Mouse (Mus musculus): ENCODE measurements around the gene Mrpl2. TPM values are rescaled to one million over a fixed set of nuclear protein-coding genes. Genes with fewer than 3 reads are reported as not detected.

Mrpl2 gene
- 64.9 and 80.5 TPM in 2 replicates for polyA plus RNA-seq (2015; fragmentation: Nextera tagmentation; extraction: Ambion mirVana)

DNA sequence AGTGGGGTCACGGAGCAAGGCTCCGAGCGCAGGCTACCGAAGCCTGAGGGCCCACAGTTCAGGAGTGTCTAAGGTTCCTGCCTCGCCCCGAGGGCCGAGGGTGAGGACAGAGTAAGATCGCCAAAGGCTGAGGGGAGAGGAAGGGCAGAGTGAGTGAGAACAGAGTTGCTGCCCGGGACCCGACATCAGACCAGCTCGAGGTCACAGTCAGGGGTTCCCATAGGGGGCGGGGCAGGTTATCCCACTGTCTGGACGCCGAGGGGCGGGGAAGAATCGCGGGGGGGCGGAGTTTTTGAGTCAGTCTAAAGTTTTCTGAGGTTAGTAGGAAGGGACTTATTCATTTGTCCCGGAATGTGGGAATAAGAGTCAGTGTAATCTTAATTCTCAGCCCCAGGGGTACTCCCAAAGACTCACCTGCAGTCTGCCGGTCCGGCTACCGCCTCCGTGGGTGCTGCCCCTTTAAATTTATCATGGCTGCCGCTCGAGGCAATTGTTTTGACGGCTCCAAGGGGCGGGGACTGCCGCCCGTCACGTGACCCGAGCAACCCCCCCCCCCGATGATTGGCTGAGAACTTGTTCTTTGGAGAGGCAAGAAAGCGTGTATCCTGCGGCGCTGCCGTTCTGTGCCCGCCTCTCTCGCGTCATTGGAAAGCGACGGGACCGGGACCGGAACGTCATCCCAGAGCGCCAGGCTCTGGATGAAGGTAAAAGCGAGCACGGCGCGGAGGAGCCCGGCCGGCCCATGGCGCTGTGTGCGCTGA, at the start of gene Mrpl2, which contains the start of gene Klc4:
Gene Mrpl2, plus strand, starts transcription at position 669 of the 761 bp plus-strand sequence.
Gene Klc4, minus strand, starts transcription at position 462 of the 761 bp plus-strand sequence.
- Histone ChIP-seq H3K36me3 (peaks cover 23% of the 10 kb centered on the region), H3K4me1 (peaks cover 44% of the 10 kb centered on the region), H3K9ac (replicated peaks) (peak within 1 kb of the TSS; percentile 88), H3K9me3 (replicated peaks) (no peaks in the 10 kb centered on the region), H3K4me2 (peak within 1 kb of the TSS; percentile 86), H3K27ac (replicated peaks) (peak within 1 kb of the TSS; percentile 95), H3K4me3 (replicated peaks) (peak within 1 kb of the TSS; percentile 83), H3K27me3 (replicated peaks) (no peaks in the 10 kb centered on the region)
- peak; percentile 72 for ATAC-seq (ENCODE audit: low FRiP score)
- under 1% methylated on average over 52 of the region's 53 CpGs for WGBS

DNA sequence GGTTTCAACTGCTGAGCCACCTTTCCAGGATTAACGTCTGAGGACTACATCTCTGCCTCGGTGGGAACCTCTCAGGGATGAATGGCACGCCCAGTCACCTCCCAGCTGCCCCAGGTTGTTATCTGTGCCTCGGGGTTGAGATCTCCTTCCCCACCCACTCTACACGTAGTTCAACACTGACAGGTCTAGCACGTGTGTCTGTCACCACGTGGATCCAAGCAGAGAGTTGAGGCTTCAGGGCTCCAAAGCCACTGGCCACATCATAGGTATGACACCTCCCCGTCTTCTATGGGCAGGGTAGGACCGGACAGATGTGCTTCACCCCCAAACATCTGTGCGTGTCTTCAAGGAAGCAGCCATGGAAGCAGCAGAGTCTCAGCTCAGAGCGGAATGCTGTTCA, 48.1 kb upstream of the Mrpl2 start:
- ATAC-seq (ENCODE audit: low FRiP score) = no peak
- Histone ChIP-seq H3K9me3 (replicated peaks) (no peaks in the 10 kb centered on the region), H3K9ac (replicated peaks) (no peak overlapping the region), H3K27me3 (replicated peaks) (no peaks in the 10 kb centered on the region), H3K36me3 (no peaks in the 10 kb centered on the region), H3K4me2 (no peak overlapping the region), H3K4me1 (peaks cover 16% of the 10 kb centered on the region), H3K27ac (replicated peaks) (no peak overlapping the region), H3K4me3 (replicated peaks) (no peak overlapping the region)
- WGBS = 96% methylated on average over 11 of the region's 11 CpGs

DNA sequence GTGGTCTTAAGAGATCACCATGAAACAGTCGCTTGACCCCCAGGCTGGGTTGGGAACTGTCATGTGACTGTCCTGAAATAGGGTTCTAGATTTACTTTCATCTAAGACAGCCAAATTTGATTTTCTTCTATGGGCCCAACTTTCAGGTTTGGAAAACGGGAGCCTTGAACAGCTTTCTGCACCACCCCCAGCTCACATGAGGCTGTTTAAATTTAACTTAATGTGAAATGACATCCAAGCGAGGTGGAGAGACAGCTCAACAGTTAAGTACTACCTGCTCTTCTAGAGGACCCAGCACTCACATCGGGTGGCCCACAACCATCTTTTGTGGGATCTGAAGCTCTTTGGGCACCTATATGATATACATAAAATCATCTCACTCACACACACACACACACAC, 47.1 kb upstream of the Mrpl2 start:
- Histone ChIP-seq H3K4me2 (no peak overlapping the region), H3K36me3 (no peaks in the 10 kb centered on the region), H3K9me3 (replicated peaks) (no peaks in the 10 kb centered on the region), H3K27me3 (replicated peaks) (no peaks in the 10 kb centered on the region), H3K27ac (replicated peaks) (no peak overlapping the region), H3K4me1 (peaks cover 12% of the 10 kb centered on the region; the same call in 1 of the 2 replicates), H3K4me3 (replicated peaks) (no peak overlapping the region), H3K9ac (replicated peaks) (no peak overlapping the region)
- 86% methylated on average over 4 of the region's 4 CpGs for WGBS
- ATAC-seq (ENCODE audit: low FRiP score) = no peak

DNA sequence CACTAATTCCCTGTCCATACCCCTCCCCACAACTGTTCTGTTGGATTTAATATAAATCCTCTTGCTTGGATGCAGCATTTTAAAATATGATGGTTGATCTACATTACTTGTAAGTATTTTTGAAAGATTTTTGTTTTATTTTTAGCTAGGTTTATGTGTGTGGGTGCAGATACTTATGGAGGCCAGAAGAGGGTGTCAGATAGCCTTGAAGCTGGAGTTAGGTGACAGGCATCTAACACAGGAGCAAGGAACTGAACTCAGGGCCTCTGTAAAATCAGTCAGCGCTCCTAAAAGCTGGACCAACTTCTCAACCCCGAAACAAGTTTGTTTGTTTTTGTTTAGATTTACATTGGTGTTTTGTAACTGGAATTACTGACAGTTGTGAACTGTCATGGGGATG, 45.5 kb upstream of the Mrpl2 start:
- Histone ChIP-seq H3K4me3 (replicated peaks) (no peak overlapping the region), H3K4me1 (peaks cover 11% of the 10 kb centered on the region), H3K27me3 (replicated peaks) (no peaks in the 10 kb centered on the region), H3K4me2 (no peak overlapping the region), H3K9me3 (replicated peaks) (no peaks in the 10 kb centered on the region), H3K36me3 (no peaks in the 10 kb centered on the region), H3K9ac (replicated peaks) (no peak overlapping the region), H3K27ac (replicated peaks) (no peak overlapping the region)
- no peak for ATAC-seq (ENCODE audit: low FRiP score)
- WGBS = 99% methylated on average over 2 of the region's 2 CpGs

DNA sequence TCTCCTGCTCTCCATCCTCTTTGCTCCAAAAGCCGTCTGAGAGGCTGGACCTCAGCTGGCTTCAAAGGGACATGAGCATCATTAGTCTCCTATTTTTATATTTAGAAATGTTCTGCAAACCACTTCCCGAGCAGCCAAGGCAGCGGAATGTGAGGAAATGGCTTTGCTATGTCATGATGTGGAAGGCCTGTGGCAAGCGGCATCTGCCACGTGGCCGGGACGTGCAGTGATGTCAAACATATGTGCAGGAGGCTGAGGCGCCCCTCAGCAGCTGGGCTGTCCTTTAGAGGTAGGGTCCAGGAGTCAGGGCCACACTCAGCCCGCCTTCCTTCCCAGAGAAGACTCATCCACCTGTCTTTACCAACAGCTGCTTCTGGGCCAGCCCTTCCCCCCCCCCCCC, 43.8 kb upstream of the Mrpl2 start:
- H3K4me2 ChIP-seq = no peak overlapping the region
- peaks cover 17% of the 10 kb centered on the region for H3K4me1 ChIP-seq
- no peak overlapping the region for H3K4me3 ChIP-seq (replicated peaks)
- ATAC-seq (ENCODE audit: low FRiP score) = no peak
- H3K27ac ChIP-seq (replicated peaks) = 0 out of 2 replicates have a peak overlapping the region, but pooled peaks have one; percentile 14
- H3K27me3 ChIP-seq (replicated peaks) = no peaks in the 10 kb centered on the region
- 75% methylated on average over 9 of the region's 9 CpGs for WGBS
- no peaks in the 10 kb centered on the region for H3K36me3 ChIP-seq
- no peak overlapping the region for H3K9ac ChIP-seq (replicated peaks)
- no peaks in the 10 kb centered on the region for H3K9me3 ChIP-seq (replicated peaks)

DNA sequence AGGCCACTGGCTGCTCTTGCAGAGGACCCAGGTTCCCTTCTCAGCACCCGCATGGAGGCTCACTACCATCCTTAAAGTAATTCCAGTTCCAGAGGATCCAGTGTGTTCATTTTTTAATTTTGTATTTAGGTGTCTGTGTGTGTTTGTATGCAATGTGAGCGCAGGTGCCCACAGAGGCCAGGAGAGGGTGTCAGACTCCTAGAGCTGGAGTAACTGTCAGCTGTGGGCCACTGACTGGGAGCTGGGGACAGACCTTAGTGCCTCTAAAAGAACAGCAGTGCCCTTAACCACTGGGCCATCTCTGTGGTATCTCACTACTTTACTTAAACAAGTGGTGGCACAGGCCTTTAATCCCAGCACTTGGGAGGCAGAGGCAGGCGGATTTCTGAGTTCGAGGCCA, 42.8 kb upstream of the Mrpl2 start:
- Histone ChIP-seq H3K9ac (replicated peaks) (no peak overlapping the region), H3K4me1 (peaks cover 23% of the 10 kb centered on the region), H3K36me3 (no peaks in the 10 kb centered on the region), H3K27ac (replicated peaks) (no peak overlapping the region), H3K9me3 (replicated peaks) (no peaks in the 10 kb centered on the region), H3K27me3 (replicated peaks) (no peaks in the 10 kb centered on the region), H3K4me2 (no peak overlapping the region), H3K4me3 (replicated peaks) (no peak overlapping the region)
- no peak for ATAC-seq (ENCODE audit: low FRiP score)
- WGBS = 100% methylated on average over 4 of the region's 4 CpGs

DNA sequence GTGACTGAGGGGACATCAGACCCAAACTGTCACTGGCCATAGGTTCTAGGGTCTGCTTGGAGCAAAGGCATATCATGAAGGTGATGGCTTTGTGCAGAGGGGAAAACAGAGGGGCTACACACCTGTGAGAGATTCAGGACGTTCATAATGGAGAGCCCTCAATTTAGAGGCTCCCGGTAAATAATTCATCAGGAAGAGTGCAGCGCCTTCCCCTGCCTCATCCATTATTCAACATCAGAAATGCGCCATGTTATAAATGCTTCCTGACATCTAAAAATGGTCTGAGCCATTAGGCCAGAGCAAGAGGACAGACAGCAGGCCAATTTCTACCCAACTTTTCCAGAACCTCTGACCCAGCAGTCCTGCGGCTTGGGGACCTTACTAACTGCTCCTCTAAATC, 40.9 kb upstream of the Mrpl2 start:
- no peaks in the 10 kb centered on the region for H3K9me3 ChIP-seq (replicated peaks)
- no peak for ATAC-seq (ENCODE audit: low FRiP score)
- no peak overlapping the region for H3K4me3 ChIP-seq (replicated peaks)
- H3K36me3 ChIP-seq = no peaks in the 10 kb centered on the region
- peak overlapping the region; percentile 54; the same call in 1 of the 2 replicates for H3K27ac ChIP-seq (replicated peaks)
- 44% methylated on average over 5 of the region's 5 CpGs for WGBS
- no peak overlapping the region for H3K9ac ChIP-seq (replicated peaks)
- H3K4me1 ChIP-seq = peaks cover 34% of the 10 kb centered on the region
- H3K27me3 ChIP-seq (replicated peaks) = no peaks in the 10 kb centered on the region
- no peak overlapping the region for H3K4me2 ChIP-seq

DNA sequence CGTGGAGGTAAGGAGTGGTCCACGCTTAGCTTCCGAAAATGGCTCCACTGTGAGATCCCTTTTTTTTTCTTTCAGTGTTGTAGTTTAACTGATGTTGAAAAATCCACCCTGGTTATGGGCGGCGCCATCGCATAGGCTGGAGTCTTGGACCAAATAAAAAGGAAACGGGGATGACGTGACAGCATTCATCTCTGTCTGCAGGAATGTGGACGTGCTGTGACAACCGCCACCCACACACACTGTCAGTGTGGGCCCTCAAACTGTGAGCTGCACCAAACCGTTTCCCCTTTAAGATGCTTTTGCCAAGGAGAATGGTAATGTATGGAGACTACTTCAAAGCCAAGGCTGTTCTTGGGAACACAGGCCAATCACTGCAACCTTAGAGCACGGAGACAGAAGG, 40.0 kb upstream of the Mrpl2 start:
- Histone ChIP-seq H3K27me3 (replicated peaks) (no peaks in the 10 kb centered on the region), H3K4me1 (peaks cover 34% of the 10 kb centered on the region), H3K4me2 (no peak overlapping the region), H3K36me3 (no peaks in the 10 kb centered on the region), H3K4me3 (replicated peaks) (no peak overlapping the region), H3K9ac (replicated peaks) (no peak overlapping the region), H3K9me3 (replicated peaks) (no peaks in the 10 kb centered on the region), H3K27ac (replicated peaks) (no peak overlapping the region)
- 84% methylated on average over 12 of the region's 12 CpGs for whole genome bisulfite sequencing
- no peak for ATAC-seq (ENCODE audit: low FRiP score)

DNA sequence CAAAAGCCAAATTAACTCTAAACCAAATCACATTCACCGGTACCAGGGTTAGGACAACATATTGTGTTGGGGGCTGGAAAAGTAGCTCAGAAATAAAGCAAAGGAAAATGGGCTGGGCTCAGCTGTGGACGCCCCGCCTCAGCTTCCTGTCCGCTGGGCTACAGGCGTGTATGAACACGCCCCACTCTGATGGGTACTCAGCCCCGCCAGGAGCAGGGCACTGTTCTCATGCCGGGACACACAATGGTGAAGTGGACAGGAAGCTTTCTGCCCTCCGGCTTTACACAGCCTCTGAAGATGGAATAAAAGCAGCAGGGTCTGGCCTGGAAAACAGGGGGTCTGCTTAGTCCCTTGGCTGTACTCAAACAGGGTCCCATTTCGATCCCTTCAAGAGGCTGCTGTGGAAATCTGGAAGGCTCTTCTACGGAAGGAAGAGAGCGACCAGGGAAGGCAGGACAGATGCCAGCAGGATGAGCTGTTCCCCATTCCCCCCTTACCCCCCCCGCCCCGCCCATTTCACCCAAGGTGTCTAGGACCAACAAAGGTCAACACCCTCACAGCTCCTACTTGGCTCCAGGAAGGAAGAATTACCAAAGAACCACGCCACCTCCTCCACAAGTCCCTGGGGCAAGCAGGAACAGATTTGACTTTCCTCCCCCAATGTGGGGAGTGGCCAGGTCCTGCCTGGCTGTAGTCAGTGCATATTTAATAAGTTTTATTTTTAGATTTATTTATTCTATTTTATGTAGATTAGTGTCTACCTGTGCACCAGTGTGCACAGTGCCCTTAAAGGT, 36.1 kb upstream of the Mrpl2 start:
- Histone ChIP-seq H3K4me3 (replicated peaks) (no peak overlapping the region), H3K4me1 (peaks cover 54% of the 10 kb centered on the region), H3K27ac (replicated peaks) (no peak overlapping the region), H3K27me3 (replicated peaks) (no peaks in the 10 kb centered on the region), H3K36me3 (no peaks in the 10 kb centered on the region), H3K9ac (replicated peaks) (no peak overlapping the region), H3K9me3 (replicated peaks) (no peaks in the 10 kb centered on the region), H3K4me2 (peak overlapping the region; percentile 15; the same call in 1 of the 2 replicates)
- no peak for ATAC-seq (ENCODE audit: low FRiP score)
- WGBS = 52% methylated on average over 15 of the region's 15 CpGs

DNA sequence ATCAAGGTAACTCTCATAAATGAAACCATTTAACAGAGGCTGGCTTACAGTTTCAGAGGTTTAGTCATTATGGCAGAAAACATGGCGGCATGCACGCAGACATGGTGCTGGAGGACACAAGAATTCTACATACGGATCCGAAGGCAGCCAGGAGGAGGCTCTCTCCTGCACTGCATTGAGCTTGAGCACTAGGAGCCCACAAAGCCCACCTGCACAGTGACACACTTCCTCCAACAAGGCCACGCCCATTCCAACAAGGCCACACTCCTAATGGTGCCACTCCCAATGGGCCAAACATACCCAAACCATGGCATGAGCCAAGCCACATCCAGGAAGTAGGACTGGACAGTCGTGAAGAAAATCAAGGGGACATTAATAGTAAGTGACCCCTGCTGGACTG, 34.7 kb upstream of the Mrpl2 start:
- 94% methylated on average over 6 of the region's 6 CpGs for WGBS

DNA sequence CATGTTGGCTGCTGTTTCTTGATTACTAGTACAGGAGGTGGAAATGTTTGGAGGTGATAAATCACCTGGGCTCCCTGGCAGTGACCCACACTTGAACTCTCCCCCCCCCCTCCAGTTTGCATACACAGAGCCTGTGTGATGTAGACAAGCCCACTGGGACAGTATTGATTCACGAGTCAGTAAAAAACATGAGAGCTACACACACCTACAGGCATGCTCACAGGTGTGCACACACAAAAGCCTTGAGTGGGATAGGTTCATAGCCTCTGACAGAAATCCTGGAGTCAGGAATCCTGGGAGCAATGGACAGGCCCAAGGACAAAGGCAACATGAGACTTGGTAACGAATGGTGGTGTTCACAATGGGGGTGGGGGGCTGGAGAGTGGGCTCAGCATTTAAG, 33.8 kb upstream of the Mrpl2 start:
- no peak overlapping the region for H3K4me3 ChIP-seq (replicated peaks)
- no peak overlapping the region for H3K4me2 ChIP-seq
- H3K27me3 ChIP-seq (replicated peaks) = no peaks in the 10 kb centered on the region
- no peaks in the 10 kb centered on the region for H3K9me3 ChIP-seq (replicated peaks)
- no peak overlapping the region for H3K9ac ChIP-seq (replicated peaks)
- ATAC-seq (ENCODE audit: low FRiP score) = no peak
- peaks cover 50% of the 10 kb centered on the region for H3K4me1 ChIP-seq
- H3K27ac ChIP-seq (replicated peaks) = no peak overlapping the region
- H3K36me3 ChIP-seq = no peaks in the 10 kb centered on the region
- 40% methylated on average over 2 of the region's 2 CpGs for WGBS

More for the DNA sequence above, 34.7 kb upstream of the Mrpl2 start:
- Histone ChIP-seq H3K36me3 (no peaks in the 10 kb centered on the region), H3K4me1 (peaks cover 43% of the 10 kb centered on the region), H3K4me3 (replicated peaks) (no peak overlapping the region), H3K27ac (replicated peaks) (no peak overlapping the region), H3K9ac (replicated peaks) (no peak overlapping the region), H3K4me2 (no peak overlapping the region), H3K9me3 (replicated peaks) (no peaks in the 10 kb centered on the region), H3K27me3 (replicated peaks) (no peaks in the 10 kb centered on the region)
- ATAC-seq (ENCODE audit: low FRiP score) = no peak

DNA sequence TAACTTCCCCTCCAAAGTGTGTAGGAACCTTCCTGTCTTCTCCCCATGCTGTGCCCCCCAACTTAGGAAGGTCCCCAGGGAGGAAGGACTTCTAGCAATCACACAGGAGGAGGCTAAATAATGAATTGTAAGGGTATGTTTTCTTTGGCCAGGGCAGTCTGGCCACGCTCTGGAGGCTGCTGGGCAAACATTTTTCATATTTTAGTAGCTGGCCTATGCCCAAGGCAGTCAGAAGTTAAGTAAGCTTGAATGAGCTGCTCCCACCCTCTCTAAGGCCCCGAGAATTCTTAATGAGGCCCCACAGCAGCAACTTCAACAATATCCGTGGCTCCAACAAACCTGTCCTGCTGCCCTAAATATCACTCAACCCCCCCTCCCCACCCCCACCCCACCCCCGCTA, 33.2 kb upstream of the Mrpl2 start:
- Histone ChIP-seq H3K27ac (replicated peaks) (no peak overlapping the region), H3K9ac (replicated peaks) (no peak overlapping the region), H3K4me3 (replicated peaks) (no peak overlapping the region), H3K27me3 (replicated peaks) (no peaks in the 10 kb centered on the region), H3K4me1 (peaks cover 53% of the 10 kb centered on the region), H3K36me3 (no peaks in the 10 kb centered on the region), H3K9me3 (replicated peaks) (no peaks in the 10 kb centered on the region), H3K4me2 (no peak overlapping the region)
- WGBS = 21% methylated on average over 4 of the region's 4 CpGs
- ATAC-seq (ENCODE audit: low FRiP score) = no peak
